Mouse (Mus musculus) ES-E14 (cell line): ENCODE measurements around the gene Snx32.

Source experiments
- CHD2 ChIP-seq: IDR thresholded peaks from 2 replicates; pipeline ENCODE4 v1.6.1; 2014; ENCODE audit warnings: mild to moderate bottlenecking, low read depth, low read length, inconsistent platforms
- ZNF384 ChIP-seq: IDR thresholded peaks from 2 replicates; pipeline ENCODE4 v1.6.1; 2012; ENCODE audit warnings: low read depth, low read length, inconsistent platforms

GRCm38 (mm10) chr19:5465037-5465436 lies 45.3 kb downstream of the Snx32 start:
- TF ChIP-seq ZNF384 (no peak), CHD2 (no peak)
